Mouse (Mus musculus): ENCODE results near the gene Zkscan17.

Zkscan17 gene

GRCm38 (mm10) chr11:59518226-59518625, 8.3 kb downstream of the Zkscan17 start:
- DNase-seq (ENCODE audit: low read depth, low spot score) = no peak

DNA sequence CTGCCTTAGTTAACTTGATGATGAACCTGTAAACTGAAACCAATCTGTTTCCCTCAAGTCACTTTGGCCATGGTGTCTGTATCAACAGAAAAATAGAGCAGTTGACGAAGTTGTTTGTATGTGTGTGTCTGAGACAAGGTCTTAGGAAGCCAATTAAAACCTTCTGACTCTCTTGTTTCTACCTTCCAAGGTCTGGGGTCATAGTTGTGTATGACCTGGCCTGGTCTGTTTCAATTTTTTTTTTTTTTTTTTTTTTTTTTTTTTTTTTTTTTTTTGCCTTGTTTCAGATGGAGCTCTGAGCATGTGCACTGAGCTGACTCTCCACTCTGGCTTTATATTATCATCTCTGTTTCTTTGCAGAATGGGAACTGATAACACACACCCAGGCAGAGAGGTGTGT, 9.1 kb downstream of the Zkscan17 start:
- no peak for DNase-seq (ENCODE audit: low read depth, low spot score)

DNA sequence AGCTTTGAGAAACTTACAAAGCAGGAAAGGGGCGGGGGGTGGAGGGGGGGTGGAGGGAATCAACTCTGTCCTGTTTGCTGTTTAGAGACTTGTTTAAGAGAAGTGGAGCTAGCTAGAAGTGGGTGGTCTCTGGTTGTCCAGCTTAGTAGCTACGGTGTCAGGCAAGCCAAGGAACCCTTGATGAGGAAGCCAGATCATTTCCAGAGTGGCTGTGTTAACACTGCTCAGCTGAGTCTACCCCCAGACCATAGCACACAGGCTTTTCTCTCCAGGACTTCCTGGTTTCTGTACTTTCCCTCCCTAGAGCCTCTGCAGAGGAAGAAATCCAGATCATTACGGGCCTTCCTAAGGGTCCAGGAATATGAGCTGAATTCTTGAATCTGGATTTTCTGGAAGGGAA, 11.8 kb downstream of the Zkscan17 start:
- DNase-seq (ENCODE audit: low read depth, low spot score) = no peak

GRCm38 (mm10) chr11:59514381-59514780, 12.2 kb downstream of the Zkscan17 start:
- no peak for DNase-seq (ENCODE audit: low read depth, low spot score)

GRCm38 (mm10) chr11:59513556-59513955, 13.0 kb downstream of the Zkscan17 start:
- no peak for DNase-seq (ENCODE audit: low read depth, low spot score)

DNA sequence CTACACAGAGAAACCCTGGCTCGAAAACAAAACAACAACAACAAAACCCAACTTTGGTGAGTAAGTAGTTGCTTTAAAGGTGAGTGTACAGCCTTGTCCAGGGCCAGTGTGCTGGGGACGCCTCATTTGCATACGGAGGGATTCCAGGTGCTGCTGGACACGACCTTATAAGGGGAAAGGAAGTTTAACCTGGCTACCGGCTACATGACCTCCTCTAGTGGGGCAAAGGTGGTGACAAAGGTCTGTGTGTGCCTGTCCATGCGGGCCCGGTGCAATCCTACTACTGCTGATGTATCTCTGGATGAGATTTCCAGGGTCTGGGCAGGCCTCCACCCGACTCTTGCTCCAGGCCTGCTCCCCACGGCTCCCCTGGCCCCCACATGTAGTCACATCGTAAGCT, 13.8 kb downstream of the Zkscan17 start:
- no peak for DNase-seq (ENCODE audit: low read depth, low spot score)

DNA sequence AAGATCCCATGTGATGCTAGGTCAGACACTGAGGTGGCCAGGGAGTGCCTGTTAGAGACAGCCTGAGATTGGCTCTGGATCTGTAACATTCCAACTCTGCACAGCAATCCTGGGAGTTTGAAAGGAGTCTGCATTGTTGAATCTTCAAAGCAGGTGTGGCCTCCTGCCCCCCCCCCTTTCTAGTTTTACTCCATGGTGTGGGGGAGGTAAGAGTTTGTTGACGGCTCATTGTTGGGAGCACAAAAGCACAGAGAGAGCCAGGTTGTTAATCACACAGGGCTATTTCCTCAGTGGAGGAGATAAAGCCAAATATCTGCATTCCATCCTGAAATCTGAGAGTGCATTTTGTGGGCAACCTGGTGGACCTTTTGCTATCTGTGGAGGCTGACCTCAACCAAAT, 15.0 kb downstream of the Zkscan17 start:
- DNase-seq (ENCODE audit: low read depth, low spot score) = no peak

GRCm38 (mm10) chr11:59506713-59507074, 19.9 kb downstream of the Zkscan17 start:
- no peak for DNase-seq (ENCODE audit: low read depth, low spot score)

- DNase-seq (ENCODE audit: low read depth, low spot score) = peak; percentile 77
Measured at GRCm38 (mm10) chr11:59505839-59506712, 20.5 kb downstream of the Zkscan17 start.

DNA sequence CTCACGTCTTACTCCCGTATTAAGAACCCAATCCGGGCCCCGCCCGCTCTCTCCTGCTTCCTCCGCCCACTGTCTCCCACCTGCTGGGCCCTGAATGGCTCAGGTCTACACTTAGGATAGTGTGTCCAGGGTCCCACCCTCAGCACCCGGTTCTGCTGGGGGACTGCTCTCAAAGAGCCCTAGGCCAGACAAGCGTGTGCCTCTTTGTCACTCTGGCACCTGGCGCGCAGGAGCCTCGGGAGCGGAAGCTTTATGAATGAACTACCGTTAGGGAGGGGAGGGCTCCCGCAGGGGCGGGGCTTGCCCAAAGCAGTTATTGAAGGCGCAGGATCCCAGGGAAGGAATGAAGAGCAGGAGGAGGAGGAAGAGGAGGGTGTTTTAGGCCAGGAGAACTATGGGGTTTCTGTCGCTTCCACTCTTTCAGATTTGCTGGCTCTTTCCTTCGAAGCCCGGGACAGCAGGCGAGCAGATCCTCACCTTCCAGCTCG, 21.2 kb downstream of the Zkscan17 start:
- DNase-seq (ENCODE audit: low read depth, low spot score) = peak; percentile 87

GRCm38 (mm10) chr11:59501978-59502700, 24.4 kb downstream of the Zkscan17 start:
- DNase-seq (ENCODE audit: low read depth, low spot score) = no peak

DNA sequence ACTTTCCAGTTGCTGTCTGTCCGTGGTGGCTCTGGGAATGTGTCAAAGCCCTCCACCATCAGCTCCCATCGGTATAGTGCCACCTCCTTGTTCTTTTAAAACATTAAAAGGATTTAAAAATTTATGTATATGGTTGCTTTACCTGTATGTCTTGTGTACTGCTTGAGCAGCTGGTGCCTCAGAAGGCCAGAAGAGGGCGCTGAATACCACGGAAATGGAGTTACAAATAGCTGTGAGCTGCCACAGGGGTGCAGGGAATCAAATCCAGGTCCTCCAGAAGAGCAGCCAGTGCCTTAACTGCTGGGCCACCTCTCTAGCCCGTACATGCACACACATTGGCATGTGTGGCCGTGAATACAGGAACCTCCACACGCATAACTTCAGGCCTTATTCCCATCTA, 28.8 kb downstream of the Zkscan17 start:
- no peak for DNase-seq (ENCODE audit: low read depth, low spot score)

DNA sequence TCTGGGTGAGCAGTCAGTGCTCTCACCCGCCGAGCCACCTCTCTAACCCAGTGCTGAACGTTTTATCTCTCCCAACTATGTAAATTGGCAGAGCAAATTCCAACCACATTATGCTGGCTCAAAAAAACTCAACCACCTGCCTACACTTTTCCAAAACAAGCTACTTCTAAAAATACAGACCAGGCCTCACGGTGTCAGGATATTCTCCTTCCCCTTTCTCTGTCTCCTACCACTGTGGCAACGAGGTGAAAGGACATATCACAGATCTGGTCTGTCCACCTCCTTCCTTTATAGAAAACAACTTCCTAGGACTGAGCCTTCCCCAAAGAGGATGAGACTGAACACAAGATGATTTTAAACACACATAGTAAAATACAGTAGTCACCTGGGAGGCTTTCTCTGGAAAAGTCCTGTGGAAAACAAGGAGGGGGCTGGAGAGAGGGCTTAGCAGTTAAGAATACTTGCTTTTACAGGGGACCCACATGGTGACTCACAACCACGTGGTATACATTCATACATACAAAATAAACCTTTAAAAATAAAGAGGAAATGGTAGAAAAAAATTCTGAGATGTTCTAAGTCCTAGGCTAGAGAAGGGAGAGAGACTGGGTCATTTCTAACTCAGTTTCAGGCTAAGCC, 29.8 kb downstream of the Zkscan17 start:
- DNase-seq (ENCODE audit: low read depth, low spot score) = no peak

DNA sequence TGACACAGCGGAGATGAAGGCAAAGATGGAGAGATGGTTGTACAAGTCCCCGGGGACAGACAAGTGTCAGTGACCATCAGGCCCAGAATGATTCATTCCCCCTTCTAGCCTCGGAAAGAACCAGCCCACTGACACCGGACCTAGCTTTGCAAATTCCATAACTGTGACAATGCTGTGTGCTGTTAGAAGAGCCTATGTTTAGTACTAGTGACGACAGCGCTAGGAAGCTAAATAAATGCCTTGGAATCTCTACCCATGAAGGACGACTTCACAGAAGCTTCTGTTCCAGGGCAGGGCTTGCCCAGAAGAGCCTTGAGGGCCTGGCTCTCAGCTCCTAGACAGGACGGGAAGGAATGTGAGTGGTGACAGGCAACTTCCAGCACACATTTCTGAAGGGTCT, 40.3 kb downstream of the Zkscan17 start:
- DNase-seq (ENCODE audit: low read depth, low spot score) = no peak

- no peak for DNase-seq (ENCODE audit: low read depth, low spot score)
Measured at GRCm38 (mm10) chr11:59485641-59486040, 40.9 kb downstream of the Zkscan17 start.

- no peak for DNase-seq (ENCODE audit: low read depth, low spot score)
Measured at GRCm38 (mm10) chr11:59483212-59483611, 43.3 kb downstream of the Zkscan17 start.

DNA sequence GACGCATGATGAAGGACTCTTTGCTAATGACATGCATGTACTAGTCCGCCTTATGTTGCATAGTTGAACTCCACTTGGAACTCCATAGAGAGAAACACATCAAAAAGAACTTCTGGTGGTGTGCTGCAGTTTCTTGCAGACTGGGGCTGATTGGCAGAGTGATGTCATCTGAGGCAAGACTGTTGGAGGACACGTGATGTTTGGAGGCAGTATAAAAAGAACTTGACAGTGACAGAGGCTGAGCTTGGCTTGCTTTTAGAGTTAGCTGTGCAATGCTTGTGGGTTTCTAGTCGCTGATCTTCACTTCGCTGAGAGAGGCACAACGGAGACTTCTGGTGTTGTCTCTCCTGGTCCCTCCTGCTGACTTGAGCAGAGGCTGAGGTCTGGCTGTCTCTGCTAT, 49.3 kb downstream of the Zkscan17 start:
- DNase-seq (ENCODE audit: low read depth, low spot score) = no peak

GRCm38 (mm10) chr11:59472326-59472677, 54.2 kb downstream of the Zkscan17 start, which contains the start of gene Zfp867:
TSS of gene Zfp867 (minus strand) at chr11:59472474.
- peak; percentile 90 for DNase-seq (ENCODE audit: low read depth, low spot score)

- no peak for DNase-seq (ENCODE audit: low read depth, low spot score)
Measured at GRCm38 (mm10) chr11:59471413-59472325, 54.9 kb downstream of the Zkscan17 start.

DNA sequence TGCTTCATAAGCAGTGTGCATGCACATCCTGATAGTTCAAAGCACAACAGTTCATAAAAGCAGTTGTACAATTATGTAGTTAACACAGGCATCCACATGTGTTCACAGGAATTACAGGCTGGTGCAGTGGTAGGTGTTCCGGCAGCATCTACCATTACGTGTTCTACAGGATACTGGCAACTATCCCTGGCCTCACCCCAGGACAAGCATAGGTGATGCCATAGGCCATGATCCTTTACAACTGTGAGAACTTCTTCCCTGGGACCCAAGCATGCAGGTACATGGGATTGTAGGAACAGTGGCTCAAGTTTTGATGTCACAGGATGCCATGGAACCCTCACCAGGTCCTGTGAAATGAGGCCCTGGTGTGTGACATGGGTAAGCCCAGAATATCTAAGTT, 66.1 kb downstream of the Zkscan17 start:
- no peak for DNase-seq (ENCODE audit: low read depth, low spot score)

- DNase-seq (ENCODE audit: low read depth, low spot score) = peak; percentile 34
Measured at GRCm38 (mm10) chr11:59458973-59459372, 67.6 kb downstream of the Zkscan17 start.
